Mouse (Mus musculus): Measurements from ENCODE around the gene Arhgdib. TPM values are rescaled to one million over a fixed set of nuclear protein-coding genes. Genes with fewer than 3 reads are reported as not detected.

Gene Arhgdib
- total RNA-seq, 2 experiments from 2014 or later: 6.3 to 12.1 TPM

DNA sequence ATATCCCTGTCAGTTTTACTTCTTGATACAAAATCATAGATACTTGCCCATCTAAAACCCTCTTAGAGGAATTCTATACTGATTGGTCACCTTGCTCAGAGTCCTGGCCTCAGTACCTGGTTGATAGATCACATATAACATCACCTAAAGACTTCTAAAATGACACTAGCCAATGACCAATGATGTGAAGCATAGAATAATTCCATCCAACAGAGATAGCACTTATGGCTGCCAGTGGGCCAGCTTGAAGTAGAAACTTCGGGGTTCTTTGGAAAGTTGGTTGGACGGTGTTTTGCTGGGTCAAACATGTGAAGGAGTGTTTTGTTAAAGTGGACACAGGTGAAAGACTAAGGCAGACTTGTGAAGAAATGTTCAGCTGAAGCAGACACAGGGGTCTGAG lies 8.5 kb upstream of the Arhgdib start:
- DNase-seq: no peak

DNA sequence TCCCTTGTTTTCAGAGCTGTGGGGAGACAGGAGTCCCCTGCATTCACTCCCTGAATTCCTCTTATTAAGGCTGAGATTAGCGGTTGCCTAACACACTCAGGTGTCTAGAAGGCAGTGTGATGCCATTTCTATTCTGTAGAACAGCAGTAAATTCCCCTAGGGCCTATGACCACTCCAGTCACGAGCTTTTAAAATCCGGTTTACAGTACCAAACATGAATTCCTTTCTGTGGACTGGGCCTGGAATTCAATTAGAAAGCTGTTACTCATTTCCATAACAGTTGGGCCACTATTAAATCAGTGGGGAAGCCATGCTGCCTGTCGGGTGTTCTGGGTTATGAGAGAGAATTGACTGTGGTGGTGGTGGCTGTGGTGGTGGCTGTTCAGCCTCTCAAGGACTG lies 6.0 kb upstream of the Arhgdib start:
- no peak for DNase-seq

DNA sequence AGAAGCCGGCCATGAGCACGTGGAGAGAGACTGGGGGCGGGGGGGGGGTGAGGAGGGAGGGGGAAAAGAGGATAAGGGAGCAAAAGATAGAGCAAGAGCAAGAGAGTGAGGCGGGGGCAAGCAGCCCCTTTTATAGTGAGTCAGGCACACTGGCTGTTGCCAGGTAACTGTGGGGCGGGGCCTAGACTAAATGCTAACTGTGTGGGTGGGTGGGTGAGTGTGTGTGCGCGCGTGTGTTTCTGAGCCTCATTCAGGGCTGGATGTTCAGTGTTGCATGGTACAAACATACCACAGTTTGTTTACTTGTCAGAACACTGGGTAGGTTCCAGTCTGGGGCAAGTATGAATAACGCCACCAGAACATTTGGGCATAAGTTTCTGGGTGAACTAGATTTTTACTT lies 5.2 kb upstream of the Arhgdib start:
- DNase-seq: no peak

DNA sequence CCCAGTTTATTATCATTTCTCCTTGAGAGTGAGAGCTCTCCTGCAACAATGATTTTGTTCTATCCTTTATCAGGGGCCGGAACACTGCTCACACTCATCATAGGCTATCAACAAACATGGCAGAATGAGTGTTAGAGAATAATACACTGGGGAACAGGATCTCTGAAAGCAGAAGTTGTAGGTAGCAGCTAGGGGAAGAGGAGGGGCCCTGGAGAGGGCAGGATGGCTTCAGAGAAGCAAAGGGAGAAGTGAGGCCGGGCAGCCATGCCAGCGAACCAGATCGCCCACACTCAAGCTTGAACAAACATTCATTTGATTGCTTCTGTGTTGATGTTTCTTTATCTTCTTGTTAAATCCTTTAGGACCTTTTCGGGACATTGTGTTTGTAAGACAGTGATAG lies 4.5 kb upstream of the Arhgdib start:
- no peak for DNase-seq

DNA sequence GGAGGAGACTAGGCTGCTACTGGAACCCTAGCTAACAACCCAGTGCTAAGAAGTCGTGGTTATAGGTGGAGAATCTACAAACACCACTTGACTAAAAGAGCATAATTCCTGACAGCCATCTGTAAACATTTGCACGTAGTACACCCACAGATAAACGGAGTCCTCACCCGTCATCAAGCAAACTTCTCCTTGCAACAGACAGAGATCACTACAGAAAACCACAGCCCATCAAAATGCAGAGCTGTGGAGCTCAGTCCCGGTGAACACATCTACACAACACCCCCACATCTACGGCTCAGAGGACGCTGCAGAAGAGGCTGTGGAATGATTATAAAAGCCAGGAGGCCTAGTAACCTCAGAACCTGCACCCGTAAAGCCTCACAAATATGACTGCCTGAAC lies 2.8 kb upstream of the Arhgdib start:
- no peak for DNase-seq

DNA sequence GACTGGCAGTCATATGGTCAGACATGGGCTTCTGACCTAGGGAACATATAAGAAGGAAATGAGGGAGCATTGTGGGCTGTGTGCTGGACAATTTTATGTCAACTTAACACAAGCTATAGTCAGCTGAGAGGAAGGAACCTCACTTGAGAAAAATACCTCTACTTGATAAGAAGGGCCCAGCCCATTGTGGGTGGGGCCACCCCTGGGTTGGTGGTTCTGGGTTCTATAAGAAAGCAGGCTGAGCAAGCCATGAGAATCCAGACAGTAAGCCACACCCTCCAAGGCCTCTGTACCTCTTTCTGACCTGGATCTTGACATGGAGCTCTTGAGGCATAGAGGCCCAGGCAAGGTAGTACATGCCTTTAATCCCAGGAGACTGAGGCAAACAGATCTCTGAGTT lies 1.7 kb upstream of the Arhgdib start:
- no peak for DNase-seq

DNA sequence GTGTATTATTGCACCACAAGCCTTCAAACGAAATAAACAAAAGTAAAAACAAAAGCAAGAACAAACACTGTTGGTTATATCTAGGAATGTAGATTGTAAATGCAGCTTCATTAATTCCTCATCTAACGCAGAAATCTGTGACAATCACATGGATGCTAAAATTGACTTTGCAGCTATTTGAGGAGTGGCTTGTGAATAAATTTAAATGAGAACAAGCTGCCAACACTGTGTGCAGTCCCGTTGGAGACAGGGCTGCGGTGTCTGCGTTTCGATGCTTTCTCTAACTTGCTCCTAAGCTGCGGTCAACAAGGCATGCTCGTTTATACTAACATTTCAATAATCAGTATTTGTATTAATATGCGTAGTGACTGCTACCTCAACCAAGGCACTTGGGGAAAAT lies 581 bp upstream of the Arhgdib start:
- no peak for DNase-seq

DNA sequence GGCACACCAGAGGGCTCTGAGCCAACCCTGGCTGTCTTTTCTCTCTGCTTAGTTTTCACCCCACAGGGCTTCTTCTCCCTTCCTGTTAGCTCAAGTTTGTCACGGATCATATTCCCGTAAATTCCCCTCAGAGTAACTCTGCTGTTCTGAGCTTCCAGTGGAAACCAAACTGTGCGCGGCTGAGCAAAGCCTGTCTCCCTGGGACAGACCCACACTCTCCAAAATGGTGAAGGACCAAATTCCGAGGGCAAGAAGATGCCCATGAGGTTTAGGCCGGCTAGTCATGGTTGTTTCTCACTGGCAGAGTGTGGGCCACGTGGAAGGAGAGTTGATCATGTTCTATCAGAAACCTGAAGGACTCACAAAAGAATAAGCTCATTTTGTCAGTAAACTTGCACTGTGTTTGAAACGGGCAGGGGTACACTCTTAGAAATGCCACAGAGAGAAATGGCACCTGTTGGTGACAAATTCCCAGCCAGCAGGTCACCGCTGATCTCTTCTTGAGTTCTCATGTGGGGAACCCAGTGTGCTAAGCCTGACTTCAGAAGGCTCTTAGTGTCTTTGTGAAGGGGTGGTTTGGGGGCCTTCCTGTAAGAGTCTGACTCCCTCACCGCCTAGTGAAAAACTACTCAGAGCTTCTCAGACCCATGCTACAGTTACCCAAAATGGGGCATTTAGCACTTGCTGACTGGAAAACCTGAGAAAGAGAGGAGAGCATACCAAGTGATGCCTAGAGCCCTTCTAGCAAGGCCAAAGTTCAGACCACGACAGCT lies 1.3 kb downstream of the Arhgdib start:
- DNase-seq: no peak

DNA sequence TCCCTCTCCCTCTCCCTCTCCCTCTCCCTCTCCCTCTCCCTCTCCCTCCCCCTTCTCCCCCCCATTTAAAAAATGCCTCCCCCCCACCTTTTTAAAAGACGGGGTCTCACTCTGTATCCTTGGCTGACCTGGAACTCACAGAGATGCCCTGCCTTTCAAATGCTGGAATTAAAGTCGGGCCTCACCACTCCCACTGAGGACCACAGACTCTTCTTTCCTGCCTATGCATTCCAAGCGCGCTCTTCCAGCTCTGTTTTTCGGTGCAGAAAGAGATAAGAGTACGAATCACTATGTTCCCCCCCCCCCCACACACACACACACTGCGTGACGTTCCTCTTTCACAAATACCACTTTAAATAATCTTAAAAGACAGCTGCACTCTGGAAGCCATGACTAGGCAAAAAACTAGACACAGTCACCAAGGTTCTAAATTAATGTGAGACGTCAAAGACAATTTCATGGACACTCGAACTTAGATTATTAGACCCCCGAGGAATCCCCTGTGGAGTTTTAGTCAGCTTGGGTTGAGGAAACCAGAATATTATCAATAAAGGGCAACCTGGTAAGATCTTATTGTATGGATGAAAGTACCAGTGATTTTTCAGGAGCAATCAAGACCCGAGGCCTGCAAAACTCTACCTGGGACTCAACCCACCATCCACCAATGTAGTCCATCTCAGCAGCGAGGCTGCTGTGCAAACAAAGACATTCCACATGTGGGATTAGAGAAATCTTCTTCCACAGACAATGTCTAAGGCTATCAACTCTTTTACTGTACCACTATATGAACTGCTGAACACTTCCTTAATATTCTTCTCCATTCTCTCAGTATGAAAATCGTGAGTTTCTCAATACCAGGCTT lies 2.1 kb downstream of the Arhgdib start:
- no peak for DNase-seq

DNA sequence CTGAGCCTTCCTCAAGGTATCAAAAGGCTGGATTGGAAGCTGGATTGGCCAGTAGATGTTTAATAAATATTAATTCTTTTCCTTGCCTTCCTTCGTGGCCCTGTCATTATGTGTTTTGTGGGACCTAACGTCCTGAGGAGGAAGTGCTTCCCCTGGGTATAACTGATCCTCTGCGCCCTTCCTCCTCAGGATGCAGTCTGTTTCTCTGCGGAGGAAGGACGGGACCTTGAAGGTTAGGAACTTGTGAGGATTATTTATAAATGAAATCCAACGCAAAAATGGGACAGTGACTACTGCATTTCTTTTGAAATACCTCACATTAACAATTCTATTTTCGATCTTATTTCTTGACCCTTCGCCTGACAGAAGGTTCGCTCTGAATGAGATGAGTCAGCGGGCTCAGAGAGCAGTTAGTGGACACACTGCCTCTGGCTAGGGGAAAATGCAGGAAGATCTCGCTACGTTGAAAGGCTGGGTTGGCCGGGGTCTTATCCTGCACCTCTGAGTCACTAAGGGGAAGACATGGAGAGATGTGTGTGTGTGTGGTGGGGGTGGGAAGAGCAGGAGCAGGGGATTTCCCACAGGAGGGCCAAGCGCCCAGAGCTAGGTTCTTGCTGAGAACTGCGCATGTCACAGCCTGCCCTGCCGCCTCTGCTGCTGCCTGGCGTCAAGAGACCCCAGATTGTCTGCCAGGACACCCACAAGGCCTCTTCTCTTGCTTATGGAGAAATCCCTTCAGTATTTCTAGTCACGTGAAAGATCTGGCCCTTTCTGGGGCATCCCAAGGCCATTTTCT lies 3.2 kb downstream of the Arhgdib start:
- DNase-seq: no peak

DNA sequence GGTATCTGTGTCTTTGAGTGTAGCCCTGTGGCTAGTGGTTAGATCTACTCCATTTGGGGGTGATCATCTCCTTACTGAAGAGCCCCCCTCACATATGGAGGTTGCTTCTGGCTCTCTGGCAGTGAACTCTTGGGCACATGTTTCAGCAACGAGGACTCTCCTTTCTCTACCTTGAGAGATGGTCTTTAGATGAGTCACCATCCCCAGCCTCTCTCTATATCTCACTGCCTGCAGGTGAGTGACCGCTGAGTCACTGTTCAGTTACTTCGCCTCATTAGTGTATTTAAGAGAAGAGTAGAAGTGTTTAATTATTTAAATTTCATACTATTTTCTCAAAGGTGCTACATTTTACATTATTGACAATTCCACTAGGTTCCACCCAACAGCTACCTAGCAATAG lies 4.6 kb downstream of the Arhgdib start:
- DNase-seq: no peak

DNA sequence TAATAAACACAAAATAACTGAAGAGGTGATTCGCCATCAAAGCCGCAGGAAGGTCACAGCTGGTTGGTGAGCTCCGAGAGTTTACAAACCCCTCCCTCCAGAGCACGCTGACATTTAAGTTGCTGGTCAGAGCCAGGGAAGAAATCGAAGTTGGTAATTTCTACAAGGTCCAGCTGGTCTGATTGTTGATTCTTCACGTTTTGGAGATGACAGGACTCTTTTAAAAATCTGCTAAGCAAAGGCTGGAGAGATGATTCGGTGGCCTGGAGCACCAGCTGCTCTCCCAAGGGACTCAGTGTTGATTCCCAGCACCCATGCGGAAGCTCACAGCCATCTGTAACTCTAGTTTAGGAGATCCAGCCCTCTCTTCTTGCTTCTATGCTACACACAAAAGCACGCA lies 5.3 kb downstream of the Arhgdib start:
- no peak for DNase-seq

DNA sequence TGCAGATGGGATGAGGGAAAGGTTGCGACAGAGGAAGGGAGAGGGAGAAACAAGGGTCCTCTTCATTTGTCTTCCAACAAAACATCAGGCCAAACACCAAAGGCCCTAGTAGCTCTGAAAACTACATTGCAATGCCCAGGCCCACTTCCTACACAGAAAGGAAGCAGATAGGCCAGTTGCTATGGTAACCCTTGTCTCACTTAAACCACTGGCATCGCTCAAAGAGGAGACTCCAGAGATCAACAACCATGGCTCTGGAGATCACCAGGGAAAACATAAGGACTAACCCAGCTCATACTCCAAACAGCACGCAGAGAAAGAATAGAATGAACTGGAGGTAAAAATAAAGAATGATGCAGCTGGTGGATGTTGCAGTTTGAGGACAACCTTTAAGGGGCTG lies 6.5 kb downstream of the Arhgdib start:
- DNase-seq: no peak

DNA sequence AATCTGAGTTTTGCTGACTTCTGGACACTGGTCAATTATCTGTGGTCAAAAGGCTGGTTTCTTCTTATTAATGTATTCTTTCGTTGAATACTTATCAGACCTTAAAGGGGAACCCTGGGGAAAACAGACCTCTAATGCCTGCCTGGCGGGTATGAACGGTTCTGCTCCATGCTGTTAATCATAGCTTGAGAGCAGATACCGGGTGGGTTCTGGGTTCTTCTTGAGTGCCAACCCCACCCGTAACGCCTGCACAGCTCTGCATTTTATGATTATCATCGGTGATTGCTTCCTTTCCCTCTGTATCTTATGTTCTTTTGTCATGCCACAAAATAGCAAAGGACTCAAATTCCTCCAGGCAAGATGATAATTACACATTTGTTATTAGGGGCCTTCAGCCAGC lies 7.6 kb downstream of the Arhgdib start:
- DNase-seq: no peak

DNA sequence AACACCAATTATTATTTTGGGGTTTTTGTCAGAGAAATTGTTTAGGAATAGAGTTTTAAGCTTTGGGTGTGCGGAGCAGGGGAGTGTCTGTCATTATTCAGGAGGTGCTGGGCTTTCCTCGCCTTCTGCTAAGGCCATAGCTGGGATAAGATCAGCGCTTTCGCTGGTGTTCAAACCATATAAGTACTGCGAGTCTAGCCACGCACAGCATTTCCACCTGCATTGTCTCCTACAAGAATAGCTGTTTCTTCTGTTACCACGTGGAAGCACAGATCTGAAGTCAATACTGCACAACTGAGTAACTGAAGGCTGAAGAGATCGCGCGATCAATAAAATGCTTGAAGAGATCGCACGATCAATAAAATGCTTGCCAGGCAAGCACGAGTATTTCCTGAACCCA lies 10.5 kb downstream of the Arhgdib start:
- no peak for DNase-seq

DNA sequence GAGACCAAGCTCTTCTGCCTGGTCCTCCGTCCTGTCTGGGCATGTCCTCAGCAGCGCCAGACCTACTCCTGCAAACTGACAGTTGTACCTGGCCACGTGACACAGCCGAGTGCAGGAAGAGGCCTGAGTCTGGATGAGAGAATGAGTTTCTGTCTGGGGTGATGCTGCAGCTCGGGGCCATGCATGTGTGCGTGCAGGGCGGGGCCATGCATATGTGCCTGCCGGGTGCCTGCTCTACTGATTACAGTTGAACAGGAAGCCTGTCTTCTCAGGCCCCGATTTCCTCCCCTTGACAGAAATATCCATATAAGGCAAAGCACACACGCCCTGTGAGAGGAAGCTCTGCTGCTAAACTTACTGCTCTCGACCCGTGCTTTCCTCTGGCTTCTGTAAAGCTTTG lies 11.0 kb downstream of the Arhgdib start:
- peak; percentile 42 for DNase-seq

DNA sequence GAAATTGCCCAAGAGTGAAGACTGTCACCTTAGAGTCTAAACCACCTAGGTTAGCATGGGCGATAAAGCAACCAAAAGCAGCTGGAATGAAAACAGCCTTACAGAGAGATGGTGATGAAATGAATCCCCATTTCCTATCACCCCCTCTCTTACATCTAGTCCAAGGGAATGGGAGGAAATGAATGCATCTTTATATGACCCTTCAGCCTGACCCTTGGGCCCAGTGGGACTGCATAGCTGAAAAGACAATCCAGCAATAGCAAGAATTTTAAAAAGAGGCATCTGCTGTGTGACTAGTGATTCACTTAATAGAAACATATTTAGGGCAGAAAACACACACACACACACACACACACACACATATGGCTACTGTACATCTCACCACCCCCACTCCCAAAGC lies 14.1 kb downstream of the Arhgdib start:
- DNase-seq: no peak

DNA sequence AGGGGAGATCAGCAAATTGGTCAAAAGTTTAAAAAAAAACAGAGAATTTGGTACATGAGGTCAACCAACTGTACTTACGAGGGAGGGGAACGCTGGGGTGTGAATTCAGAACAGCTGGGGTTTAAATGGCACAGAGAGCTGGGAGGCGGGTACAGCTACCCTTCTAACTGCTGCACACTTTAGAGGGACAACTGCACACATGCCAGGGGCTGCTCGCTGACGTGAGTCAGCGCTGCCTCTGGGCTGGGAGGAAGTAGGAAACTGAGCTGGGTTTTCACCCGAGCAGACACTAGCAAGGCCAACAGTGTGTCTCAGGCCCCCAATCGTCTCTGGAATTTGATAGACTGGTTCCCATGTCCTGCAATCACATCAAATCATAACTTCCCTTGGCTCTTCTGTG lies 16.6 kb downstream of the Arhgdib start:
- no peak for DNase-seq

DNA sequence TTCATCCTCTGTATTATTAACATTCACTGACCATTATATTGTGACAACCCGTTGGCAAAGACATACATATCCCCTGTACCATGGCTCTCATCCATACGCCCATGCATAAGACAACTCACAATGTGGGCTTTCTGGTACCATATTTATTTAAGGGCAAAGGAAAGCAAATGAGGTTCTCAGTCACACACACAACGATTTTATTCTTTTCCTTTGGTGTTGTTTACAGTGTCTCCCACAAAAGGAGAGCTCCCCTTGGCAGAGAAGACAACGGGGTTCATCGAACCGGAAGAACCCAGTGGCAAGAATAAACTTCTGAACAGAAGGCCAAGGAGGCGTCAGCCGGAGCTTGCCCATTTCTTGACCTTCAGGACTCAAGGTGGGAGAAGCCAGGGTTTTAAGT lies 18.2 kb downstream of the Arhgdib start, which contains the start of gene Pde6h:
TSS of gene Pde6h (plus strand) at position 301 of the 400 bp plus-strand sequence.
- DNase-seq: no peak

DNA sequence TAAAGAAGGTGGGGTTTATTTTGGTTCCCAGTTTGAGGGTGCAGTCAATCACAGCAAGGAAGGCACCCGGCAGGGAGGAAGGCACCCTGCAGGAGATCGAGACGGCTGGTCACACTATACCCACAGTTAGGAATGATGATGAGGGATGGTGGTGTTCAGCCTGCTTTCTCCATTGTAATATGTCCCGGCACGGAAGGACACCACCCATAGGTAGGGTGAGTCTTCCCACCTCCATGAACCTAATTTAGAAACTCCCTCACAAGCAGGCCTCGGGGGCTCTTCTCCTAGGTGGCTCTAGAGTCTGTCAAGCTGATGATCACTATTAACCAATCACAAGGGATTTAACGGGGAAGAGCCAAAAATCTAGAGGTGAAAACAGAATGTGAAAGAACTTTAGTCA lies 18.8 kb downstream of the Arhgdib start:
- no peak for DNase-seq

DNA sequence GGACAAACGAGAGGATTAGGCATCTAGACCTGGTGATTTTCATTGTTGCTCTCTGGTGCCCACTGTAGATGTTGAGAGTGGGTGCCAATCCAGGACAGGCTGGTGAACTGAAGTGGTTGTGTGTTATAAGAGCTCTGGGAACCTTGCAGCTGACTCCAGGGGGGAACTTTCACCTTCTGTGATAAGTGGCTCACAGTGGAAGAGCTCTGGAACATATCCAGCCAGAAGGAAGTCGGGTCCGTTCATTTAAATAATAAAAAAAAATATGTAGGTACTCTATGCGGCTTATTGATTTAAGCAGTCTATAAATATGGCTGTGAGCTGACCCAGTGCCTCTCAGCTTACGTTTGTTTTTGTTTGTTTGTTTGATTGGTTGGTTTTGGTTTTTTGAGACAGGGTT lies 19.6 kb downstream of the Arhgdib start, which contains the start of gene Erp27:
TSS of gene Erp27 (minus strand) at position 101 of the 400 bp plus-strand sequence.
- DNase-seq: no peak

DNA sequence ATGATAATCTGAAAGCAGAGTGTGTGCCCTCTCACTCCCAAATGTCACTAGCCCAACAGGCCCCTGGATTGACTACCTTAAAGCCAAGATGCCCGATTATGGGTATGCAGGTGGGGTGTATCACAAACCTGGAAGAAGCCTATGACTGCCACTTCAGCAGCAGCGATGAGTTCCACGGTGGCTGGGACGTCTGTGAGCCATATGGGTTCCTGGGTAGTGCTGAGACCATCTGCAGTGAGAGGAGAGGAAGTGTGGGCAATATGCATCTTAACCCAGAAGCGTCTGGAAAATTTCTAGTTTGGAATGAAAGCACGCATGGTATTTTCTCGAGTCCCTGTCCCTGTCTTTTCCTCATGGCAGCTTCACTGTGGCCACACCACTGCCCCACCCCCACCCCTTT lies 20.1 kb downstream of the Arhgdib start:
- DNase-seq: no peak
